Mouse (Mus musculus) liver, embryonic 14.5 days (tissue): Measurements from ENCODE around the gene Rabgap1l. TPM values are rescaled to one million over a fixed set of nuclear protein-coding genes. Genes with fewer than 3 reads are reported as not detected.

Experiments
- ATAC-seq: fragments of 200-750 bp; cut with Nextera tagmentation; 2 replicates; pipeline ENCODE4 v1.8.0; 2017; ENCODE audit warnings: moderate number of reproducible peaks, mild to moderate bottlenecking, moderate library complexity; ENCODE audit not compliant: insufficient read depth
- DNase-seq, 3 experiments: peaks; one replicate each; pipeline ENCODE4 v3.0.0-alpha.2; 2012 to 2013; ENCODE audit warnings: low read depth in 3 of 3, low spot score in 3 of 3
- H3K27ac ChIP-seq: fragments of 300-500 bp; sonication (generic); 2 replicates; pipeline ENCODE4 v1.5.1; 2014; ENCODE audit warnings: moderate library complexity, mild to moderate bottlenecking, control low read depth, inconsistent platforms
- H3K27me3 ChIP-seq: fragments of 300-500 bp; sonication (generic); 2 replicates; pipeline ENCODE4 v1.6.1; 2014; ENCODE audit warnings: mild to moderate bottlenecking, low read length, moderate library complexity; ENCODE audit not compliant: control insufficient read depth, insufficient read depth
- H3K36me3 ChIP-seq: fragments of 300-500 bp; sonication (generic); replicated peaks from 2 replicates; pipeline ENCODE4 v1.6.1; 2014; ENCODE audit warnings: low read depth; ENCODE audit not compliant: control insufficient read depth, insufficient read depth
- H3K4me1 ChIP-seq, 2 experiments: fragments of 200-500 bp in 1 of 2; fragments of 300-500 bp in 1 of 2; sonication (generic) in 1 of 2; replicated peaks; 2 replicates each; pipeline ENCODE4 v1.6.1; 2012 to 2014; ENCODE audit warnings: antibody characterized with exemption in 1 of 2, inconsistent platforms in 1 of 2, low read length in 1 of 2; ENCODE audit not compliant: control insufficient read depth in 2 of 2, insufficient read depth in 2 of 2
- H3K4me2 ChIP-seq: fragments of 300-500 bp; sonication (generic); 2 replicates; pipeline ENCODE4 v1.6.1; 2014; ENCODE audit warnings: low read depth, mild to moderate bottlenecking, control low read depth, moderate library complexity
- H3K4me3 ChIP-seq, 2 experiments: fragments of 200-500 bp in 1 of 2; fragments of 300-500 bp in 1 of 2; sonication (generic) in 1 of 2; 2 replicates each; pipeline ENCODE4 v1.5.1; 2012 to 2014; ENCODE audit warnings: low read depth in 2 of 2, low read length in 2 of 2, mild to moderate bottlenecking in 2 of 2, control low read depth in 1 of 2, inconsistent platforms in 1 of 2, moderate library complexity in 1 of 2; ENCODE audit not compliant: insufficient read depth in 1 of 2
- H3K9ac ChIP-seq: fragments of 300-500 bp; sonication (generic); replicated peaks from 2 replicates; pipeline ENCODE4 v1.6.1; 2014; ENCODE audit warnings: mild to moderate bottlenecking, control low read depth, moderate library complexity
- H3K9me3 ChIP-seq: fragments of 300-500 bp; sonication (generic); 2 replicates; pipeline ENCODE4 v1.6.1; 2016; ENCODE audit warnings: low read length, mixed read lengths; ENCODE audit not compliant: control insufficient read depth
- CTCF ChIP-seq: IDR thresholded peaks from 2 replicates; pipeline ENCODE4 v1.5.1; 2016; ENCODE audit warnings: antibody characterized with exemption, low read depth, control low read depth
- EP300 ChIP-seq: IDR thresholded peaks from 2 replicates; pipeline ENCODE4 v1.6.1; 2016; ENCODE audit warnings: antibody characterized with exemption, low read depth
- WGBS: fragments of 180-500 bp; shearing (Covaris S2); extraction: QIAGEN DNeasy Blood & Tissue Kit; methylation state at CpG from one replicate; pipeline ENCODE4 v1.1.7; 2014; ENCODE audit not compliant: insufficient replicate concordance; 5-methylcytosine and 5-hydroxymethylcytosine counted together
- polyA plus RNA-seq, 2 experiments: library from polyadenylated mRNA; depleted of rRNA in 1 of 2; stranded (reverse) in 1 of 2; unstranded in 1 of 2; fragments of >200 nt; fragmentation: Nextera tagmentation in 1 of 2; extraction: Ambion mirVana in 1 of 2; gene quantifications; 2 replicates each; pipeline versions ENCODE4 v1.2.1 to v1.2.3; 2012 to 2014

The Rabgap1l gene
- polyA plus RNA-seq, 2 experiments, result 18.7 to 27.5 TPM

- H3K4me1 ChIP-seq, result no peaks in the 10 kb centered on the region
- H3K4me2 ChIP-seq, result no peak overlapping the region
- no peak overlapping the region for H3K4me3 ChIP-seq
- no peaks in the 10 kb centered on the region for H3K36me3 ChIP-seq
- no peak overlapping the region for H3K27ac ChIP-seq
- no peaks in the 10 kb centered on the region for H3K9me3 ChIP-seq
- TF ChIP-seq EP300 (no peak), CTCF (no peak)
- no peaks in the 10 kb centered on the region for H3K27me3 ChIP-seq
- WGBS, result 50% methylated on average over 6 of the region's 6 CpGs
- DNase-seq (no peak), ATAC-seq (no peak)
- H3K9ac ChIP-seq, result no peak overlapping the region
Observed at GRCm38 (mm10) chr1:160533209-160533820, 259.7 kb downstream of the Rabgap1l start.

- ATAC-seq (no peak), DNase-seq (no peak)
- Histone ChIP-seq H3K36me3 (no peaks in the 10 kb centered on the region), H3K9me3 (no peaks in the 10 kb centered on the region), H3K9ac (no peak overlapping the region), H3K4me2 (no peak overlapping the region), H3K4me1 (no peaks in the 10 kb centered on the region), H3K4me3 (no peak overlapping the region), H3K27ac (no peak overlapping the region), H3K27me3 (no peaks in the 10 kb centered on the region)
- 70% methylated on average over 5 of the region's 5 CpGs for WGBS
- TF ChIP-seq CTCF, result no peak
- no peak for TF ChIP-seq EP300
Observed at GRCm38 (mm10) chr1:160531402-160531801, 261.6 kb downstream of the Rabgap1l start.

GRCm38 (mm10) chr1:160521918-160522317 lies 271.1 kb downstream of the Rabgap1l start:
- ATAC-seq (no peak), DNase-seq (no peak)
- no peaks in the 10 kb centered on the region for H3K9me3 ChIP-seq
- H3K9ac ChIP-seq, result no peak overlapping the region
- 65% methylated on average over 3 of the region's 3 CpGs for WGBS
- no peak overlapping the region for H3K27ac ChIP-seq
- no peak overlapping the region for H3K4me3 ChIP-seq
- H3K36me3 ChIP-seq, result no peaks in the 10 kb centered on the region
- no peaks in the 10 kb centered on the region for H3K27me3 ChIP-seq
- TF ChIP-seq CTCF (no peak), EP300 (no peak)
- no peaks in the 10 kb centered on the region for H3K4me1 ChIP-seq
- no peak overlapping the region for H3K4me2 ChIP-seq

GRCm38 (mm10) chr1:160520665-160521064 lies 272.3 kb downstream of the Rabgap1l start:
- H3K9me3 ChIP-seq, result no peaks in the 10 kb centered on the region
- TF ChIP-seq EP300 (no peak), CTCF (no peak)
- H3K27ac ChIP-seq, result no peak overlapping the region
- no peaks in the 10 kb centered on the region for H3K4me1 ChIP-seq
- no peak overlapping the region for H3K4me3 ChIP-seq
- no peak overlapping the region for H3K4me2 ChIP-seq
- no peaks in the 10 kb centered on the region for H3K27me3 ChIP-seq
- no peak overlapping the region for H3K9ac ChIP-seq
- DNase-seq, result no peak
- H3K36me3 ChIP-seq, result no peaks in the 10 kb centered on the region
- ATAC-seq, result no peak
- 60% methylated on average over 3 of the region's 3 CpGs for WGBS

GRCm38 (mm10) chr1:160519896-160520465 lies 273.0 kb downstream of the Rabgap1l start:
- DNase-seq (no peak), ATAC-seq (no peak)
- no peaks in the 10 kb centered on the region for H3K27me3 ChIP-seq
- H3K4me2 ChIP-seq, result no peak overlapping the region
- TF ChIP-seq EP300, result no peak
- no peak for TF ChIP-seq CTCF
- no peaks in the 10 kb centered on the region for H3K4me1 ChIP-seq
- H3K27ac ChIP-seq, result no peak overlapping the region
- H3K4me3 ChIP-seq, result no peak overlapping the region
- no peak overlapping the region for H3K9ac ChIP-seq
- H3K9me3 ChIP-seq, result no peaks in the 10 kb centered on the region
- WGBS, result 71% methylated on average over 1 of the region's 1 CpGs
- H3K36me3 ChIP-seq, result no peaks in the 10 kb centered on the region
